Mouse (Mus musculus) heart, adult 2 months (tissue): Measurements from ENCODE around the gene Ciao1. TPM values are rescaled to one million over a fixed set of nuclear protein-coding genes. Genes with fewer than 3 reads are reported as not detected.

Experiments used
- DNase-seq, 2 experiments: peaks; one replicate each; pipeline ENCODE4 v3.0.0; 2021
- H3K27ac ChIP-seq: fragments of 200-600 bp; 2 replicates; pipeline ENCODE4 v1.8.1; 2022
- H3K27me3 ChIP-seq: fragments of 200-500 bp; 2 replicates; pipeline ENCODE4 v1.6.1; 2012; ENCODE audit warnings: mild to moderate bottlenecking, low read length, inconsistent platforms, mixed read lengths; ENCODE audit not compliant: control insufficient read depth, insufficient read depth
- H3K36me3 ChIP-seq: fragments of 200-500 bp; 2 replicates; pipeline ENCODE4 v1.6.1; 2012; ENCODE audit warnings: low read length, inconsistent platforms; ENCODE audit not compliant: control insufficient read depth, insufficient read depth
- H3K4me1 ChIP-seq: fragments of 200-500 bp; 2 replicates; pipeline ENCODE4 v1.6.1; 2011; ENCODE audit warnings: low read length; ENCODE audit not compliant: control insufficient read depth, insufficient read depth
- H3K4me3 ChIP-seq: fragments of 200-600 bp; 2 replicates; pipeline ENCODE4 v1.8.1; 2022
- H3K79me2 ChIP-seq: fragments of 200-500 bp; replicated peaks from 2 replicates; pipeline ENCODE4 v1.6.1; 2012; ENCODE audit warnings: mild to moderate bottlenecking, inconsistent platforms, low read length, moderate library complexity, mixed read lengths; ENCODE audit not compliant: control insufficient read depth, insufficient read depth
- H3K9ac ChIP-seq: fragments of 200-500 bp; 2 replicates; pipeline ENCODE4 v1.6.1; 2012; ENCODE audit warnings: low read depth, mild to moderate bottlenecking, control low read depth, inconsistent platforms, low read length, mixed read lengths
- CTCF ChIP-seq: fragments of 200-600 bp; IDR thresholded peaks from 2 replicates; pipeline ENCODE4 v1.8.1; 2022; ENCODE audit warnings: antibody characterized with exemption, mild to moderate bottlenecking, moderate library complexity
- EP300 ChIP-seq: fragments of 200-500 bp; IDR thresholded peaks from 2 replicates; pipeline ENCODE4 v1.6.1; 2011; ENCODE audit warnings: low read depth, low read length, control low read depth; ENCODE audit not compliant: insufficient read depth
- POLR2A ChIP-seq: fragments of 200-500 bp; IDR thresholded peaks from 2 replicates; pipeline ENCODE4 v1.6.1; 2011; ENCODE audit warnings: mild to moderate bottlenecking, low read depth, low read length, control low read depth; ENCODE audit not compliant: insufficient read depth
- WGBS: fragments of 180-500 bp; shearing (Covaris S2); methylation state at CpG from one replicate; pipeline ENCODE4 v1.1.7; 2018; 5-methylcytosine and 5-hydroxymethylcytosine counted together
- intact Hi-C: fragments of 180-260 bp; cut with DNase I; formaldehyde crosslinking; loops from one replicate; pipeline ENCODE4 v1.15.1; 2025
- long read RNA-seq: library from polyadenylated mRNA; stranded (forward); transcript quantifications from one replicate; pipeline ENCODE4 v2.0.0, GENCODE M21; 2021
- polyA plus RNA-seq: library from polyadenylated mRNA; depleted of rRNA; stranded (reverse); fragments of >200 nt; gene quantifications from 2 replicates; pipeline ENCODE4 v1.2.3, GENCODE M21; 2012; rRNA removed
- total RNA-seq, 2 experiments: library from RNA; stranded (reverse); gene quantifications; 2 replicates each; pipeline ENCODE4 v1.2.3; 2021

Gene Ciao1
- total RNA-seq (10 to 100 TPM; 56.3 to 60.8 TPM), polyA plus RNA-seq (59.1 and 74.2 TPM in 2 replicates)
- long read RNA-seq, transcript Ciao1-201 (7 exons, 3,075 nt) = major isoform, 27 of 29 reads
- long read RNA-seq, partial matches to known transcripts = 1 of 29 reads
- long read RNA-seq, other reads (novel, unspliced or antisense) = 1 of 29 reads

DNA sequence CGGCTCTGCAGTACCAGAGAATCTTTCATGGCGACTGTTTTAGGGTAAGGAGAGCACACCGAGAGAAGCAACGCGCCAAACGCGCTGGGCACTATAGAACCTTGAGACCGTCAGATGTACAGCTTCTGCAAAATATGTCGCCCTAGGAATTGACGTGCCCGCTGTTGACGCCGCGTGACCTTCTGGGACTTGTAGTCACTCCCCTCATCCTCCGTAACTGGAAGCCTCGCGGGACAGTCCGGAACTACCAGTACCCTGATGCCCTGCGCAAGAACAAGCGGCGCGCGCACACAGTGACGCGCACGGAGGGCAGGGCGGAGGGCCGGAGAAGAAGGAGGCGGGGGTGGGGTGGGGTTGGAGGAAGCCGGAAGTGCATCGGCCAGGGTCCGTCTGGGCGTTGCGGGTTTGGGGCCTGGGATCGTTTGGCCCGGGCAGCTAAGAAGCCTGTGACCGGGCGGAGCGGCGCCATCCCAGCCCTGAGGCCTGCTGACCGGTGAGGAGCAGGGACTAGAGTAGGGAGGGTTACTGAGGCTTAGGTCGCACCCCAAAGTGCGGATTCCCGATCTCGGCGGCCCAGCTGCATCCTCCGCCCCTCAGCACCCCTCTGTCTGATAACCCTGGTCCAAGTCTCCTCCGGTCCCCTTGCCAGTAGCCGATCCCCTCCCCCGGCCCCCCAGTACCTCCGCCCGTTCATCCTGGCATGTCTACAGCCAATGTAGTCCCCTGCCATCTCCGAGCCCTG is at the start of gene Ciao1, which contains the start of gene Tmem127:
Gene Ciao1 (minus strand): TSS at position 225 of the 742 bp plus-strand sequence.
Gene Tmem127 (plus strand): TSS at position 317 of the 742 bp plus-strand sequence.
- H3K9ac ChIP-seq = peak within 1 kb of the TSS; percentile 86
- TF ChIP-seq CTCF = 0 out of 2 replicates have a peak, but pooled peaks have one; percentile 10
- 0 out of 2 replicates have a peak, but pooled peaks have one; percentile 15 for TF ChIP-seq EP300
- peak; percentile 88 for TF ChIP-seq POLR2A
- peak within 1 kb of the TSS; percentile 97 for H3K4me3 ChIP-seq
- no peaks in the 10 kb centered on the region for H3K27me3 ChIP-seq
- H3K36me3 ChIP-seq = peaks cover 19% of the 10 kb centered on the region
- intact Hi-C loops = loop anchor here (1.0 to 5.0 kb wide), 3 partner anchors 23 to 90 kb away; partner anchors contain the start of genes 1810024B03Rik, Astl, Dusp2 and Snrnp200
- H3K4me1 ChIP-seq = peaks cover 12% of the 10 kb centered on the region
- WGBS = under 1% methylated on average over 53 of the region's 53 CpGs
- peak; percentile 96 to 99 for DNase-seq
- H3K79me2 ChIP-seq = peaks cover 4% of the 10 kb centered on the region; the same call in 1 of the 2 replicates
- H3K27ac ChIP-seq = peak within 1 kb of the TSS; percentile 93

DNA sequence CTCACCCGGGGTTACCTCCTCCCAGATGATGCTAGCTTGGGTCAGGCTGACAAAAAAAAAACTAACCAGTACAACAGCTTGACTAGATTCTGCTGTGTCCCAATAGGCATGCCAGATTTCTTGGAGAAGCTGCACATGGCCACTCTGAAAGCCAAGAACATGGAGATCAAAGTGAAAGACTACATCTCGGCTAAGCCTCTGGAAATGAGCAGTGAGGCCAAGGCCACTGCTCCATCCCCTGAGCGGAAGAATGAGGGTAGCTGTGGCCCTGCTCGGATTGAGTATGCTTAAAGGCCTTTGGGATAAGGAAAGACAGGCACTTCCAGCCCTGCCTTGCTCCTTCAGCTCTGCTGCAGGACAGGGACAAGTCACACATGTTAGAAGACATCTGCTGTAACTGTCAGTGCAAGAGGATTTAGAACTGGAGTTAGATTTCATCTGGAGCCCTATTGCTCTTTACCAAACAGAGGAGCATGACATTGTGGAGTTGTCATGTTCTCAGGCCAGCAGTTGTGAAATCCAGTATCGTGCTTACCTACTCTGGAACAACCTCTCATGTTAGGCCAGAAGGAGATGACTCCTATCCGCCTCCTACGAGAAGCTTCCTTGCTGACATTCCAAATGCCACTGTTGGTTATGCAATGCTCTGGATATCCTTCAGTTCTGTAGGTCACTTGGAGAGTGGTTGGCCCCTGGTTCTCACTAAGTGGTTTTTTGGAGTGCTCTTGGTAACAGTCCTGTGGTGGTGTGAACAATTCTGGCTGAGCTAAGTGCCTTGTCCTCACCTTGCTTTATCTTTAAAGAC is 49.6 kb upstream of the Ciao1 start:
- intact Hi-C loops = no loop called here
- H3K4me3 ChIP-seq = no peak overlapping the region
- H3K79me2 ChIP-seq = no peaks in the 10 kb centered on the region
- H3K9ac ChIP-seq = no peak overlapping the region
- H3K4me1 ChIP-seq = no peaks in the 10 kb centered on the region
- H3K27ac ChIP-seq = no peak overlapping the region; the same call in 1 of the 2 replicates
- 78% methylated on average over 7 of the region's 7 CpGs for WGBS
- no peaks in the 10 kb centered on the region for H3K27me3 ChIP-seq
- DNase-seq = peak in 1 of 2 experiments; percentile 27
- TF ChIP-seq POLR2A (no peak), EP300 (0 out of 2 replicates have a peak, but pooled peaks have one; percentile 35)
- H3K36me3 ChIP-seq = peaks cover 20% of the 10 kb centered on the region

DNA sequence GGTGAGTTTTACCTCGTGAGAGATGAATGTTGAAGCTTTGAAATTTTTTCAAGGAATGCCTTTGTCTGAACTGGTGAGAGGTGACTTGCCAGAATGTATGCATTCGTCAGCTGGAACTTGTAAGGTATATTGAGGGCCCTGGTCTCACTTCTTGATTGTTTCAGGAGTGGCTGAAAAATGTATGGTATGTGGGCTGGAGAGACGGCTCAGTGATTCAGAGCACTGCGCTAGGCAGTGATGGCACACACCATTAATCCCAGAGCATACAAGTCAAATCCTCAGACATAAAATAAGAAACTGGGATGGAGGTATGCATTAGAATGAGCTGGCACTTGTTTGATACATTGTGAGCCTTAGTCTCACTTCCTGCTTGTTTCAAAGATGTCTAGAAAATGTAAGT is 44.6 kb upstream of the Ciao1 start:
- peaks cover 21% of the 10 kb centered on the region for H3K36me3 ChIP-seq
- no peaks in the 10 kb centered on the region for H3K79me2 ChIP-seq
- no peak overlapping the region for H3K9ac ChIP-seq
- no peak overlapping the region for H3K27ac ChIP-seq
- no peak overlapping the region for H3K4me3 ChIP-seq
- TF ChIP-seq CTCF (no peak), EP300 (no peak), POLR2A (no peak)
- no peaks in the 10 kb centered on the region for H3K27me3 ChIP-seq
- H3K4me1 ChIP-seq = no peaks in the 10 kb centered on the region
- WGBS = 81% methylated on average over 4 of the region's 4 CpGs
- DNase-seq = no peak
- intact Hi-C loops = no loop called here

DNA sequence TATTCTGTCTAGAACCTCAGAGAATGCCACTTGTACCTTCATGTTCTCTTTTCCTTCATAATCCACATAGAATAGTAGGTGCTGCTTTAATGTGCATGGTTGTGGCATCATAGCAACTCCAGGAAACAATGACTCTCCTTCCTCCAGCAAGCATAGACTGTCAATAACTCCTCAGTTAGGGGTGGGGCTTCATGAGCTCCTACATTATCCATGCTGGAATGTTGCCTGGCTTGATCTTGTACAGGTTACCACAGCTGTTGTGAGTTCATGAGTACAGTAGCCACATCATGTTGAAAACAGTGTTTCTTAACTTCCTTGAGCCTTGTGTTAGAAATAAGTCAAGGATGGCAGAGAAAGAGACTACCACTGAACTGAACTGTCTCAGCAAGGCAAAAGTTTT is 30.5 kb upstream of the Ciao1 start:
- no peak overlapping the region for H3K4me3 ChIP-seq
- intact Hi-C loops = no loop called here
- no peak overlapping the region for H3K27ac ChIP-seq
- peaks cover 3% of the 10 kb centered on the region for H3K4me1 ChIP-seq
- no peak for DNase-seq
- no peaks in the 10 kb centered on the region for H3K27me3 ChIP-seq
- H3K9ac ChIP-seq = no peak overlapping the region
- TF ChIP-seq EP300 (no peak), CTCF (no peak), POLR2A (no peak)
- H3K79me2 ChIP-seq = peaks cover 5% of the 10 kb centered on the region
- peaks cover 10% of the 10 kb centered on the region for H3K36me3 ChIP-seq

DNA sequence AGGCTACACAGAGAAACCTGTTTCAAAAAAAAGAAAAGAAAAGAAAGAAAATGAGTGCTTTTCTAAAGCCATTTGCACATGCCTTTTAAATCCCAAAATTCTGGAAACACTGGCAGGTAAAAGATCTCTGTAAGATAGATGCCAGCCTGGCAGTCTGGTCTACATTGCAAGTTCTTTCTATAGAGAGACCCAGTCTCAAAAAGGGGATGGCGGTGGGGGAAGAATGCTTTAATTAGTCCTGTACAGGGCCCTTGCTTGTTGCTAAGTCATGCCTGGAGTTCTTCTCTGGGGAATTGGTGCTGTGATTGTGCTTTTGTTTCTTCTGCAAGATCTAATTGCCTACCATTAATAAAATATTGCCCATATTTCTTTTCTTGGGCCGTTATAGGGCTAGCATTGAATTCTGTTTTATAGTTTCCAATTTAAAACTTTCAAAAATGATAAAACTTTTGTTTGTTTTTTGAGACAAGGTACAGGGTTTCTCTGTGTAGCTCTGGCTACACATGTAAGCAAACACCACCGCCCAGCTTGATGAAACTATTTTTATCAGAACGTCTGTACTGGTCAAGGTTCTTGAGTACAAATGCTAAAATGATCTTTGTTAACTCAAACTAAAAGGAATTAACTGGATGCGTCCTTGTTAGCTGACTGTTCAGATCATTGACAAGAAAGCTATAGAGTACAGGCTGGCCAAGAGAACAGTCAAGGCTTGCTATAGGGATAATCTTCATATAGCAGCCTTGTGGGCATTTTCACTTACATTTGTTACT is 28.1 kb upstream of the Ciao1 start:
- Histone ChIP-seq H3K9ac (peak overlapping the region; percentile 45), H3K4me3 (peak overlapping the region; percentile 19; the same call in 1 of the 2 replicates), H3K4me1 (peaks cover 6% of the 10 kb centered on the region), H3K79me2 (peaks cover 8% of the 10 kb centered on the region), H3K36me3 (peaks cover 17% of the 10 kb centered on the region), H3K27me3 (no peaks in the 10 kb centered on the region), H3K27ac (peak overlapping the region; percentile 72)
- 51% methylated on average over 5 of the region's 5 CpGs for WGBS
- no peak for DNase-seq
- TF ChIP-seq EP300 (no peak), POLR2A (no peak), CTCF (no peak)
- intact Hi-C loops = no loop called here
